Mouse (Mus musculus): Measurements from ENCODE around the gene Hras. TPM values are rescaled to one million over a fixed set of nuclear protein-coding genes. Genes with fewer than 3 reads are reported as not detected.

Hras gene
- polyA plus RNA-seq, 1 experiment from 2014 or later, result 99.8 TPM

DNA sequence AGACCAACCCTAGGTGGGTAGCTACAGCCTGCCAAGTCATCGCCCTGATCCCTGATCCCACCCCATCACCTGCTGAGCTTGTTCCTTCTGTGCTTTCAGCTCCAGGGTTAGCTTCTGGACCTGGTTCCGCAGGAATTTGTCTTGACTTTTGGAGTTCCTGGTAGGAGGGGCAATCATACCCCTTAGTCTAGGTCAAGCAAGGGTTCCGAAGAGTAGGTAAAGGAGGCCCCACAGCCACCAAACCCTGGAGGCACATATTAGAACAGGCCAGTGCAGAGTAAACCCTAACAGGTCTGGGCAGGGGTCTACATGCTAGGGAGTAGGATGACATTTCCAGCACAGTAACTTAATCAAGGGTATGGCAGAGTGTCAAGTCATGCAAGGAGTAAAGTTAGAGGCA is 19.3 kb upstream of the Hras start:
- H3K27me3 ChIP-seq, result no peaks in the 10 kb centered on the region
- H3K4me3 ChIP-seq, result no peak overlapping the region
- WGBS, result 68% methylated on average over 3 of the region's 3 CpGs
- no peaks in the 10 kb centered on the region for H3K9me3 ChIP-seq
- no peak overlapping the region for H3K9ac ChIP-seq
- peaks cover 11% of the 10 kb centered on the region for H3K36me3 ChIP-seq
- H3K27ac ChIP-seq, result peak overlapping the region; percentile 41; the same call in 1 of the 2 replicates
- peaks cover 25% of the 10 kb centered on the region for H3K4me1 ChIP-seq
- H3K4me2 ChIP-seq, result no peak overlapping the region
- no peak for ATAC-seq (ENCODE audit: insufficient number of reproducible peaks, insufficient read depth, low FRiP score, low TSS enrichment, low read depth)

GRCm38 (mm10) chr7:141210606-141211131 is 16.9 kb upstream of the Hras start:
- Histone ChIP-seq H3K4me3 (no peak overlapping the region), H3K27me3 (no peaks in the 10 kb centered on the region), H3K9me3 (no peaks in the 10 kb centered on the region), H3K4me2 (no peak overlapping the region), H3K9ac (0 out of 2 replicates have a peak overlapping the region, but pooled peaks have one; percentile 27), H3K27ac (no peak overlapping the region), H3K4me1 (peaks cover 6% of the 10 kb centered on the region), H3K36me3 (no peaks in the 10 kb centered on the region)
- WGBS, result 83% methylated on average over 14 of the region's 14 CpGs
- ATAC-seq (ENCODE audit: insufficient number of reproducible peaks, insufficient read depth, low FRiP score, low TSS enrichment, low read depth), result no peak

- 80% methylated on average over 12 of the region's 12 CpGs for WGBS
- Histone ChIP-seq H3K36me3 (no peaks in the 10 kb centered on the region), H3K27me3 (no peaks in the 10 kb centered on the region), H3K4me3 (no peak overlapping the region), H3K9me3 (no peaks in the 10 kb centered on the region), H3K27ac (no peak overlapping the region), H3K4me2 (no peak overlapping the region), H3K9ac (no peak overlapping the region), H3K4me1 (peaks cover 5% of the 10 kb centered on the region)
- ATAC-seq (ENCODE audit: insufficient number of reproducible peaks, insufficient read depth, low FRiP score, low TSS enrichment, low read depth), result no peak
These were observed 16.3 kb upstream of the Hras start for GRCm38 (mm10) chr7:141210137-141210536.

DNA sequence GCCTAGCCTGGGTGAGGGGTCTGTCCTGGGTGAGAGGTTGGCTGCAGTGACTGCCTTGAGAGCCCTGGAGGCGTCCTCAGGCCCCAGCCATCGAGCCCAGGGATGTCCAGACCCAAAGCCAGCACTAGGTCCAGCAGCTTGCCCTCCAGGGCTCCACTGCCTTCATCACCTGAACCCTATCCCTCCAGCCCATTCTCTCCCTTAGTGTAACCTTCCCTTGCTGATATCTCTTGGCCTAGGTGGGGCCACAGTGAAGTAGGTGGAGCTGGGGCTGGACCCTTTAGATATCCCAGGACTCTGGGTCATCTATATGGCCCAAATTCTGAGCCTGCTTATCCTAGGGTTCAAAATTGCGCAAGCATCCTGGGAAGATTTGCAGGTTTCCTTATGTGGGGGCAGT is 15.7 kb upstream of the Hras start:
- Histone ChIP-seq H3K27ac (no peak overlapping the region), H3K27me3 (no peaks in the 10 kb centered on the region), H3K4me3 (no peak overlapping the region), H3K36me3 (no peaks in the 10 kb centered on the region), H3K4me2 (no peak overlapping the region), H3K9me3 (no peaks in the 10 kb centered on the region), H3K9ac (no peak overlapping the region), H3K4me1 (no peaks in the 10 kb centered on the region)
- no peak for ATAC-seq (ENCODE audit: insufficient number of reproducible peaks, insufficient read depth, low FRiP score, low TSS enrichment, low read depth)
- 71% methylated on average over 3 of the region's 3 CpGs for WGBS

DNA sequence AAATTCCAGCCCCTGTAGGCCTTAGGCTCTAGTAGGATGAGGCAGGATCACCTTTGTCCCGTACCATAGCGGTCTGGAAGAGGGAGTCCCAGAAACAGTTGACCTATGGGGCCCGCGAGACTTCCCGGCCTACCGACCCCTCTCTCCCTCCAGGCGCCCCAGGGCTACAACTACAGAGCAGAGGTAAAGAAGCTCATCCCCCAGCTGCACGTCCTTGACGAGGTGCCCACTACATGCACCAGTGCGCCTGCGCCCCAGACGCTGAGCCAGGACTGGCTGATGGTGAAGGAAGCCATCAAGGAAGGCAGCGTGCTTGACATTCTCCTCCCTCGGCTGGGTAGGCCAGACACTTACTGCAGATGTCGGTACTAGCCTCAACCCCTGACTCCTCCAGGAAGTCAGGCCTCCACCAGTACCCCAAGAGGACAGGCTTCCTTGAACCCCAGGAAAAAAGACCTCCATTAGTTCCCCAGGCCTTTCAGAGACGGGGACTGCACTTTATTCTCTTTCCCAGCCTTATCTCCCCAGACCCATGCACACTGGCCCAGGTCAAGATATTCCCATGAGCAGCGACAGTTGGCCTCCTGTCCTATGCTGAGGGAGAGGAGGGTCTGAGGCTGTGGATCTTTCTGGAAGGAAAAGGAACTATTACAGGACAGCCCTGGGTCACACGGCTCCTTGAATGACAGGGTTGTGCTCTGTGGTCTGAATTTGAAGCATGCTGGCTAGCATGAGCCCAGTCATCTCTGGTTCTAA is 12.6 kb upstream of the Hras start:
- H3K27me3 ChIP-seq, result no peaks in the 10 kb centered on the region
- no peaks in the 10 kb centered on the region for H3K4me1 ChIP-seq
- H3K4me2 ChIP-seq, result no peak overlapping the region
- WGBS, result 89% methylated on average over 18 of the region's 18 CpGs
- no peak overlapping the region for H3K9ac ChIP-seq
- no peaks in the 10 kb centered on the region for H3K9me3 ChIP-seq
- H3K4me3 ChIP-seq, result no peak overlapping the region
- no peak for ATAC-seq (ENCODE audit: insufficient number of reproducible peaks, insufficient read depth, low FRiP score, low TSS enrichment, low read depth)
- no peak overlapping the region for H3K27ac ChIP-seq
- no peaks in the 10 kb centered on the region for H3K36me3 ChIP-seq

- no peak overlapping the region for H3K4me3 ChIP-seq
- no peaks in the 10 kb centered on the region for H3K9me3 ChIP-seq
- H3K36me3 ChIP-seq, result no peaks in the 10 kb centered on the region
- H3K27me3 ChIP-seq, result no peaks in the 10 kb centered on the region
- H3K4me1 ChIP-seq, result no peaks in the 10 kb centered on the region
- ATAC-seq (ENCODE audit: insufficient number of reproducible peaks, insufficient read depth, low FRiP score, low TSS enrichment, low read depth), result no peak
- WGBS, result 90% methylated on average over 5 of the region's 5 CpGs
- no peak overlapping the region for H3K9ac ChIP-seq
- no peak overlapping the region for H3K4me2 ChIP-seq
- no peak overlapping the region for H3K27ac ChIP-seq
These were observed 11.7 kb upstream of the Hras start for GRCm38 (mm10) chr7:141205504-141205903.

DNA sequence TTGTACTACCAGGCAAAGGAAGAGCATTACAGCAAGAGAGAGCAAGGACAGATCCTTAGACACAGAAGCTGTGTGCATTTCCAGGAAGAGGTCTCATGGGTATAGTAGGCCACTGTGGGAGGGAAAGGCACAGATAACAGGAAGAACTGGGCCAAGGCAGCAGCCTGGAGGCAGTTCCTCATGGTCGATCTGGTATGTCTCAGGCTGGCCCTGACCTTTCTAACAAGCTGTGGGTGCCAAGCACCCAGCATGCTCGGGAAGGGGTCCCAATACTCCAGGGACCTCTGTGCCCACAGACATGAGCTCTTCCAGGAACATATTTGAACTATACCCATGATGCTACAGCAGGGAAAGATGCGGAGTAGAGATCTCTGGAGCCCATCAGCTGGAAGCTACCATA is 10.7 kb upstream of the Hras start:
- no peak for ATAC-seq (ENCODE audit: insufficient number of reproducible peaks, insufficient read depth, low FRiP score, low TSS enrichment, low read depth)
- Histone ChIP-seq H3K9ac (no peak overlapping the region), H3K4me3 (no peak overlapping the region), H3K9me3 (no peaks in the 10 kb centered on the region), H3K27ac (no peak overlapping the region), H3K27me3 (no peaks in the 10 kb centered on the region), H3K36me3 (no peaks in the 10 kb centered on the region), H3K4me1 (no peaks in the 10 kb centered on the region), H3K4me2 (no peak overlapping the region)
- 78% methylated on average over 3 of the region's 3 CpGs for WGBS

GRCm38 (mm10) chr7:141198121-141198520 is 4.3 kb upstream of the Hras start:
- H3K4me3 ChIP-seq, result no peak overlapping the region
- no peak overlapping the region for H3K4me2 ChIP-seq
- no peaks in the 10 kb centered on the region for H3K36me3 ChIP-seq
- ATAC-seq (ENCODE audit: insufficient number of reproducible peaks, insufficient read depth, low FRiP score, low TSS enrichment, low read depth), result no peak
- H3K9ac ChIP-seq, result no peak overlapping the region
- H3K9me3 ChIP-seq, result no peaks in the 10 kb centered on the region
- H3K27ac ChIP-seq, result no peak overlapping the region
- H3K4me1 ChIP-seq, result peaks cover 11% of the 10 kb centered on the region
- H3K27me3 ChIP-seq, result no peaks in the 10 kb centered on the region
- WGBS, result 93% methylated on average over 4 of the region's 4 CpGs

GRCm38 (mm10) chr7:141196619-141197282 is 2.9 kb upstream of the Hras start:
- no peak overlapping the region for H3K27ac ChIP-seq
- no peak for ATAC-seq (ENCODE audit: insufficient number of reproducible peaks, insufficient read depth, low FRiP score, low TSS enrichment, low read depth)
- H3K4me2 ChIP-seq, result no peak overlapping the region
- peaks cover 7% of the 10 kb centered on the region for H3K36me3 ChIP-seq
- H3K4me3 ChIP-seq, result no peak overlapping the region
- 88% methylated on average over 8 of the region's 8 CpGs for WGBS
- no peaks in the 10 kb centered on the region for H3K27me3 ChIP-seq
- H3K9me3 ChIP-seq, result no peaks in the 10 kb centered on the region
- H3K9ac ChIP-seq, result no peak overlapping the region
- peaks cover 24% of the 10 kb centered on the region for H3K4me1 ChIP-seq

DNA sequence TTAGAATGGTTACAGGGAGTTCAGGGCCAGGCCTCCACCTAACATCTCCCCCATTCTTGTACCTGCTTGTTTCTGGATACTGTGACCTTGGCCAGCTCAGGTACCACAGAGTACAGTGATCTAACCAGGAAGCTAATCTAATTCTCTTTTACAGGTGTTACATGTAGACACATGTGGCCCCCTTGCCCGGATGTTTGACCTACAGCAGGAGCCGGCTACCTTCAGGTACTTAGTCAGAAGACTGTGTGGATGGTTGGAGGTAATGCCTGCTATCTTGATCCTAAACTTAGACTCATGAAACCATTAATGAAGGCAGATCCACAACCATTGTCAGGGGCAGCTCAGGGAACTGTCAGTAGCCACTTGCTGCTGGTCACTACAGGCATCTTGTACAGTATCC is 1.9 kb upstream of the Hras start:
- Histone ChIP-seq H3K4me1 (peaks cover 27% of the 10 kb centered on the region), H3K9me3 (no peaks in the 10 kb centered on the region), H3K4me2 (peak overlapping the region; percentile 98), H3K9ac (no peak overlapping the region), H3K4me3 (0 out of 2 replicates have a peak overlapping the region, but pooled peaks have one; percentile 91), H3K27me3 (no peaks in the 10 kb centered on the region), H3K36me3 (peaks cover 17% of the 10 kb centered on the region), H3K27ac (peak overlapping the region; percentile 60; the same call in 1 of the 2 replicates)
- whole genome bisulfite sequencing, result 93% methylated on average over 2 of the region's 2 CpGs
- ATAC-seq (ENCODE audit: insufficient number of reproducible peaks, insufficient read depth, low FRiP score, low TSS enrichment, low read depth), result no peak

DNA sequence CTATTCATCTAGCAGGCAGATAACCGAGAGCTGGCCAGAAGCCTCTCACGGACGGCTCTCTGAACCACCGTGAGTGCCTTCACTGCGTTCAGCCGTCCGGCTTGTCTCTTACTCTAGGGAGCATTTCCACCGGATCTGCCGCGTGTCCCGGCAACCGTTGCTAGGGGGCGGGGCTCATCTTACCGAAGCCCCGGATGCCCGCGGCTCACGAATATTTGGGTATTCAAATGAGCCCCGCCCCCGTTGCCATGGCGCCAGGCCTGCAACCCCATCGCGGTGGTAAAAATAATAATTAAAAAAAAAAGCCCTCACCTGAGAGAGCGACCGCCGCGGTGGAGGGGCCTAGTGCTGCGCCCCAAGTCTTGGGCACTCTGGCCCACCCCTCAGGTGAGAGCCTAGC is 1.0 kb upstream of the Hras start:
- Histone ChIP-seq H3K36me3 (peaks cover 26% of the 10 kb centered on the region), H3K27ac (peak overlapping the region; percentile 80), H3K27me3 (no peaks in the 10 kb centered on the region), H3K4me1 (peaks cover 27% of the 10 kb centered on the region), H3K4me3 (peak overlapping the region; percentile 91), H3K9me3 (no peaks in the 10 kb centered on the region), H3K4me2 (peak overlapping the region; percentile 98), H3K9ac (peak overlapping the region; percentile 77)
- WGBS, result under 1% methylated on average over 28 of the region's 28 CpGs
- ATAC-seq (ENCODE audit: insufficient number of reproducible peaks, insufficient read depth, low FRiP score, low TSS enrichment, low read depth), result no peak; the same call in 1 of the 2 replicates

DNA sequence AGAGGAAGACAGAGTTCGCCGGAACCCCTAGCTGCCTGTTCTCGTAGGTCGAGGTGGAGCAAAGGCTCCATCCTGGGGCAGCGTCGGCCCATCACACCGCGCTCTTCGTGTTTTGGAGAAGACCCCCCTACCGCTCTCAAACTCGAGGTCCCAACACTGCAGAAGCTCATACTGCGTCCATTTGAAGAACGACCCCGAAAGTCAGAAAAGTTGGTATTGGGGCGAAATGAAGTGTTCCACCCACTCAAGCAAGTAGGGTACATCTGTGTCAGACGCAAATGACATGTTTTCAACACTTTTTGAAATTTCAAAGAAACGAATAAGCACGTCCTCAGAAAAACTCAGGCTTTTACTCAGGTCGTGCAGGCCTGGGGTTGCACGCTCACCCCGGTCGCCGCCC is 604 bp upstream of the Hras start:
- peak overlapping the region; percentile 77 for H3K9ac ChIP-seq
- ATAC-seq (ENCODE audit: insufficient number of reproducible peaks, insufficient read depth, low FRiP score, low TSS enrichment, low read depth), result no peak
- H3K36me3 ChIP-seq, result peaks cover 31% of the 10 kb centered on the region
- peak overlapping the region; percentile 91 for H3K4me3 ChIP-seq
- H3K27ac ChIP-seq, result peak overlapping the region; percentile 80
- peaks cover 27% of the 10 kb centered on the region for H3K4me1 ChIP-seq
- no peaks in the 10 kb centered on the region for H3K9me3 ChIP-seq
- under 1% methylated on average over 23 of the region's 23 CpGs for WGBS
- peak overlapping the region; percentile 98 for H3K4me2 ChIP-seq
- no peaks in the 10 kb centered on the region for H3K27me3 ChIP-seq

Measured in embryonic facial prominence, embryonic 13.5 days (tissue).